Mouse (Mus musculus) ES-Bruce4 (cell line): Measurements from ENCODE around the gene Erbb4. TPM values are rescaled to one million over a fixed set of nuclear protein-coding genes. Genes with fewer than 3 reads are reported as not detected.

Experiments
- H3K27ac ChIP-seq: 2 replicates; pipeline ENCODE4 v1.5.1; 2012; ENCODE audit warnings: low read length, inconsistent platforms; ENCODE audit not compliant: insufficient read depth
- H3K27me3 ChIP-seq: 2 replicates; pipeline ENCODE4 v1.6.1; 2012; ENCODE audit warnings: mild to moderate bottlenecking, low read length, inconsistent platforms; ENCODE audit not compliant: control insufficient read depth, poor library complexity, insufficient read depth, severe bottlenecking
- H3K36me3 ChIP-seq: 2 replicates; pipeline ENCODE4 v1.6.1; 2012; ENCODE audit warnings: inconsistent platforms, mild to moderate bottlenecking, low read length, moderate library complexity; ENCODE audit not compliant: control insufficient read depth, poor library complexity, insufficient read depth, severe bottlenecking
- H3K4me1 ChIP-seq: one replicate; pipeline ENCODE4 v1.8.1; 2011; ENCODE audit warnings: low read length; ENCODE audit not compliant: control insufficient read depth, insufficient read depth
- H3K4me3 ChIP-seq: 2 replicates; pipeline ENCODE4 v1.5.1; 2011; ENCODE audit warnings: low read depth, mild to moderate bottlenecking, low read length
- H3K9ac ChIP-seq: 2 replicates; pipeline ENCODE4 v1.6.1; 2012; ENCODE audit warnings: low read depth, mild to moderate bottlenecking, inconsistent platforms; ENCODE audit not compliant: poor library complexity, severe bottlenecking
- H3K9me3 ChIP-seq: replicated peaks from 2 replicates; pipeline ENCODE4 v1.6.1; 2012; ENCODE audit warnings: mild to moderate bottlenecking, low read length, inconsistent platforms; ENCODE audit not compliant: control insufficient read depth, poor library complexity, insufficient read depth, severe bottlenecking
- CTCF ChIP-seq: IDR thresholded peaks from one replicate; pipeline ENCODE4 v1.8.1; 2011; ENCODE audit warnings: low read depth, low read length
- EP300 ChIP-seq: IDR thresholded peaks from 2 replicates; pipeline ENCODE4 v1.6.1; 2011; ENCODE audit warnings: low read depth, low read length; ENCODE audit not compliant: insufficient read depth
- POLR2A ChIP-seq: IDR thresholded peaks from one replicate; pipeline ENCODE4 v1.8.1; 2011; ENCODE audit warnings: low read length; ENCODE audit not compliant: insufficient read depth
- polyA plus RNA-seq: library from polyadenylated mRNA; stranded (reverse); fragments of >200 nt; gene quantifications from 2 replicates; pipeline ENCODE4 v1.2.4, GENCODE M21; 2011; ENCODE audit warnings: low read depth; ENCODE audit not compliant: missing spikeins, insufficient read depth, insufficient read length

The Erbb4 gene
- polyA plus RNA-seq, 1 experiment, result 0.90 TPM

DNA sequence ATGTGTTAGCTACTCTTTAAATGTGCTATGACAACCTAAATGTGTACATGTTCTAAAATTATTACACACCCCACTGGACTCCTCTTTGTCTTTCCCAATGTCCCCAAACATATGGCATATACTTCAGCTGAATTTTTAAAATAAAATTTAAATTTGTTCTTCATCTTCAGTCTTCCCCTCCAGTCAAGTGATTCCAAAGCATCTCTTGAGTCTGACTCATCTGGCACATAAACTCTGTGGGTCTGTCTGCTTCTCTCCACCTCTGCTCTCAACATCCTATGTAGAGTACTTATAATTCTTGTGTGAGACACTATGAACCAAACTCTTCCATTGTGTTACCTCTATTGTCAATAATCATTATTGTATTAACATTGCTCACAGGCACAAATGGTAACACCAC, 972.9 kb downstream of the Erbb4 start:
- Histone ChIP-seq H3K9ac (no peak overlapping the region), H3K27ac (no peak overlapping the region), H3K4me1 (no peaks in the 10 kb centered on the region), H3K9me3 (no peaks in the 10 kb centered on the region), H3K27me3 (no peaks in the 10 kb centered on the region), H3K4me3 (no peak overlapping the region), H3K36me3 (no peaks in the 10 kb centered on the region)
- TF ChIP-seq CTCF, result no peak
- TF ChIP-seq POLR2A, result no peak
- TF ChIP-seq EP300, result no peak

- TF ChIP-seq POLR2A (no peak), CTCF (no peak), EP300 (no peak)
- Histone ChIP-seq H3K36me3 (no peaks in the 10 kb centered on the region), H3K27me3 (no peaks in the 10 kb centered on the region), H3K4me3 (no peak overlapping the region), H3K4me1 (no peaks in the 10 kb centered on the region), H3K27ac (no peak overlapping the region), H3K9me3 (no peaks in the 10 kb centered on the region), H3K9ac (no peak overlapping the region)
Measured at GRCm38 (mm10) chr1:68134450-68134849, 973.4 kb downstream of the Erbb4 start.

DNA sequence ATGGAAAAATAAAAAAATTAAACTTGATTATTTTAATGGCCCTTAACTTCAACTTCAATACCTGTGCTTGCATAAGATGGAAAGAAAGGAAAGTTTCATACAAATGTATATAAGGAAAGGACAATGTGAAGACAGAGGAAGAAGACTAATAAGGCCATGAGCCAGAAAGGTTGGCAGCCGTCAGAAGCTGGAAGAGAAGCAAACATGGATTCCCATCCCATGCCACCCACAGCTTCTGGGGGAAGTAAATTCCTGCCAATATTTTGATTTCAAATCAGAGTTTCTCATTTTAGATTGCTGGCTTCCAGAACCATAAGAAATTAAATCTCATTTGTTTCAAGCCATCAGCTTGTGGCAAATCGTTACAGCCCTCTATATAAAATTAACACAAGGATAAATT, 984.3 kb downstream of the Erbb4 start:
- Histone ChIP-seq H3K4me3 (no peak overlapping the region), H3K9me3 (no peaks in the 10 kb centered on the region), H3K27ac (no peak overlapping the region), H3K27me3 (no peaks in the 10 kb centered on the region), H3K4me1 (no peaks in the 10 kb centered on the region), H3K36me3 (no peaks in the 10 kb centered on the region), H3K9ac (no peak overlapping the region)
- TF ChIP-seq CTCF, result no peak
- TF ChIP-seq EP300, result no peak
- TF ChIP-seq POLR2A, result no peak

- Histone ChIP-seq H3K4me3 (no peak overlapping the region), H3K9me3 (no peaks in the 10 kb centered on the region), H3K36me3 (no peaks in the 10 kb centered on the region), H3K27me3 (no peaks in the 10 kb centered on the region), H3K27ac (no peak overlapping the region), H3K4me1 (no peaks in the 10 kb centered on the region), H3K9ac (no peak overlapping the region)
- TF ChIP-seq EP300 (no peak), CTCF (no peak), POLR2A (no peak)
Measured at GRCm38 (mm10) chr1:68120364-68120763, 987.5 kb downstream of the Erbb4 start.

DNA sequence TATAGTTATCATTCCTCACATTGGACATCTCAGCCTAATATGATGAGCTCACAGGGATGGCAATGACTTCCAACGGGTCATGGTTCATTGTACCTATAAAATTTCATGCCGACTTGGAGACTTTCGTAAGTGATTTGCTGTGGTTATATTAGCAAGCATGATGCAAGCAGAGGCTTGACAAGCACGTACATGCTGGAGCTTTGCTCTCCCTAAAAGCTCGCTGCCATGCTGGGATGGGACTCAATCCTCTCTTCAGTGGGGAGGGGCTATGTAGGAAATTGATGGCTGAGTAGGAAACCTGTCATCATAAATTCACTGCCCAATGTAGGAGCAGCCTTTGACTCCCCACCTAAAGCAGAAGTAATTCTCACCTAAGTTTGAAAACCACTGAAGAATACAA, 992.1 kb downstream of the Erbb4 start:
- Histone ChIP-seq H3K4me1 (no peaks in the 10 kb centered on the region), H3K9me3 (no peaks in the 10 kb centered on the region), H3K4me3 (no peak overlapping the region), H3K27ac (no peak overlapping the region), H3K9ac (no peak overlapping the region), H3K27me3 (no peaks in the 10 kb centered on the region), H3K36me3 (no peaks in the 10 kb centered on the region)
- TF ChIP-seq CTCF (no peak), EP300 (no peak), POLR2A (no peak)

DNA sequence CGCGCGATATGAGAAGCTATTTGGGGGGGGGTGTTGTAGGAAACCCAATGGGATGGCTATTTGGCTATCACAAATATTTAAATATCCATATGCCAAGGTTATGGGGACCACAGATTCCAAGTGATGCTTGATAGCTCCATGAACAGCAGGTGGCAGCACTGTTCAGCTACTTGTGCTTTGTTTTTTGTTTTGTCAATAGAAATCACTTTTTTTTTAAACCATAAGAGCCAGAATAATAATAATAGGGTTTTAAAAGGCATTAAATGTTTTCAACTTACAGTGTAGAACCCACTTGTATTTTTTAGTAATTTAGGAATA, 1001.4 kb downstream of the Erbb4 start:
- Histone ChIP-seq H3K9me3 (no peaks in the 10 kb centered on the region), H3K4me3 (no peak overlapping the region)
- TF ChIP-seq POLR2A, result no peak
- TF ChIP-seq EP300, result no peak
- TF ChIP-seq CTCF, result no peak

More for the DNA sequence above, 1001.4 kb downstream of the Erbb4 start:
- Histone ChIP-seq H3K4me1 (no peaks in the 10 kb centered on the region), H3K36me3 (no peaks in the 10 kb centered on the region), H3K9ac (no peak overlapping the region), H3K27ac (no peak overlapping the region), H3K27me3 (no peaks in the 10 kb centered on the region)
